Mouse (Mus musculus) left cerebral cortex, postnatal 10 days (tissue): ENCODE results near the gene Prss44. TPM values are rescaled to one million over a fixed set of nuclear protein-coding genes. Genes with fewer than 3 reads are reported as not detected.

ENCODE experiments used
- total RNA-seq, 2 experiments: library from RNA; stranded (reverse); gene quantifications; 2 replicates each; pipeline ENCODE4 v1.2.3; 2021

Prss44 gene
- total RNA-seq, 2 experiments from 2014 or later, result not detected

Other genes with a start within 250 kb of the Prss44 start
- gene Nradd, start 189.5 kb upstream of the Prss44 start, total RNA-seq, result 1 to 10 TPM; 1.0 to 2.0 TPM
- gene Nbeal2, start 159.8 kb upstream of the Prss44 start, total RNA-seq, result 10 to 100 TPM; 12.6 to 12.7 TPM
- 10 to 100 TPM; 43.6 to 44.0 TPM for gene Ccdc12, start 157.5 kb upstream of the Prss44 start, total RNA-seq
- under 1 TPM; 0.39 to 0.56 TPM for gene Myl3, start 72.1 kb upstream of the Prss44 start, total RNA-seq
- gene Pth1r, start 66.8 kb upstream of the Prss44 start, total RNA-seq, result 1 to 10 TPM; 9.1 to 9.3 TPM
- gene Prss42, start 15.8 kb upstream of the Prss44 start, total RNA-seq, result not detected
- under 1 TPM; 0.14 to 0.28 TPM for gene Prss43, start 12.7 kb downstream of the Prss44 start, total RNA-seq
- under 1 TPM; 0.28 to 0.79 TPM for gene Prss45, start 20.6 kb downstream of the Prss44 start, total RNA-seq
- gene Prss46, start 30.5 kb downstream of the Prss44 start, total RNA-seq, result not detected
- gene Prss50, start 44.0 kb downstream of the Prss44 start, total RNA-seq, result under 1 TPM in 1 of 2 experiments, not detected in 1; 0.58 TPM
- 1 to 10 TPM; 7.8 to 8.4 TPM for gene Als2cl, start 65.9 kb downstream of the Prss44 start, total RNA-seq
- gene Tmie, start 66.1 kb downstream of the Prss44 start, total RNA-seq, result 1 to 10 TPM; 4.7 to 5.5 TPM
- gene Fam240a, start 102.9 kb downstream of the Prss44 start, total RNA-seq, result not detected
- gene Tdgf1, start 132.2 kb downstream of the Prss44 start, total RNA-seq, result under 1 TPM in 1 of 2 experiments, not detected in 1; 0.39 TPM
- gene Lrrc2, start 137.6 kb downstream of the Prss44 start, total RNA-seq, result 1 to 10 TPM in 1 of 2 experiments, under 1 TPM in 1; 0.92 to 1.6 TPM
- gene Rtp3, start 176.6 kb downstream of the Prss44 start, total RNA-seq, result under 1 TPM; 0.47 to 0.63 TPM
- under 1 TPM in 1 of 2 experiments, not detected in 1; 0.57 TPM for gene Ltf, start 205.3 kb downstream of the Prss44 start, total RNA-seq
- under 1 TPM; 0.85 to 0.86 TPM for gene Ccrl2, start 243.5 kb downstream of the Prss44 start, total RNA-seq